Mouse (Mus musculus) megakaryocyte, embryonic 14.5 days (primary cell): ENCODE measurements around the gene Rubcnl.

Experiments
- FLI1 ChIP-seq: IDR thresholded peaks from 2 replicates; pipeline ENCODE4 v1.6.1; 2012; ENCODE audit warnings: low read length, inconsistent platforms, mixed read lengths
- GATA1 ChIP-seq: IDR thresholded peaks from 3 replicates; pipeline ENCODE4 v1.6.1; 2012; ENCODE audit warnings: mixed read lengths, low read length, inconsistent platforms, borderline replicate concordance

DNA sequence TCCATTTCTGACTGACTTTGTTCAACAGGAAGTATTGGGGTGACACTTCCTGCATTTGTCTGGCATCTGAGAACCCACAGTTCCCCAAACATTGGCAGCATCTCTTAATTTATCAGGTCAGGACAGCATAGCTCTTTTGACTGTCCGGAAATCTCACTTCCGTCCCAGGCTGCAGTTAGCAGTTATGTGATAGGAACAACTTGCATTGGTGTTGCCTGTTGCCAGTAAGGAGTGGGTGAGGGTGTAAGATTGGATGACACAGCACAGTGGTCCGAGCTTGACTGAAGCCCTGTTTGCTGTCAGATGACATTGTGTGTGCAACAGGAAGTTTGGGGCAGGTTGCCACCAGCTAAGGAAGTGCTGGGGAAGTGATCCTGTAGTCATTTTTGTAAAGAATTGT, 18.4 kb downstream of the Rubcnl start:
- TF ChIP-seq GATA1 (peak; percentile 74; the same call in 1 of the 3 replicates), FLI1 (peak; percentile 84)
